Mouse (Mus musculus) cortical plate, adult 2 months (tissue): Measurements from ENCODE around the gene Trp53i11.

Experiments
- CTCF ChIP-seq: fragments of 200-500 bp; IDR thresholded peaks from 2 replicates; pipeline ENCODE4 v1.5.1; 2011; ENCODE audit warnings: mild to moderate bottlenecking, control low read depth, low read length; ENCODE audit not compliant: insufficient read depth; ENCODE audit errors: extremely low read depth
- POLR2A ChIP-seq: fragments of 200-500 bp; IDR thresholded peaks from 2 replicates; pipeline ENCODE4 v1.6.1; 2011; ENCODE audit warnings: mild to moderate bottlenecking, low read length, control low read depth; ENCODE audit not compliant: insufficient read depth; ENCODE audit errors: extremely low read depth

DNA sequence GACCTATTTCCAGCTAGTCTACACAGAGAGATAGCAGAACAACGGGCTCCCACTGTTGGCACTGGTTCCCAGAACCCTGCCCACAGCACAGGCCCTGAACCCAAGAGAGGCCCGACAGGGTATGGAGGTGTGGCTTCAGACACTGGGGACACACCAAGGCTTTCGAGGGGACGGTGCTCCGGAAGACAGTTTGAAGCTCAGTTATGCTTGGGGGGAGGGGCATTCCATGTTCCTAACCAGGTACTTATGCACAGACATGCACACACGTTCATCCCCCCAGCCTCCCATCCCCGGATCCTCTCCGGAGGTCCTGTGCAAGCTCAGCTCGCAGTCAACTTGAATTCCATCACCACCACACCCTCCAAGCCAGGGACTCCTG, 4.8 kb downstream of the Trp53i11 start:
- TF ChIP-seq POLR2A, result no peak
- TF ChIP-seq CTCF, result no peak
